Mouse (Mus musculus) T-helper 17 cell (primary cell): Measurements from ENCODE around the gene Hoxc10.

Experiments
- in situ Hi-C, 2 experiments: fragments of 300-600 bp; cut with MboI, MseI; formaldehyde crosslinking; loops; 1 replicate in 1 of 2; 2 replicates in 1 of 2; pipeline ENCODE4 v1.15.1; 2025; ENCODE audit warnings: high pct_unique_total_duplicates in 2 of 2

The Hoxc10 gene

GRCm38 (mm10) chr15:102966776-102967311, at the start of gene Hoxc10:
TSS of gene Hoxc10 (plus strand) at chr15:102966796.
- in situ Hi-C loops = no loop called here

- in situ Hi-C loops = loop anchor here in 1 of 2 experiments (10.0 kb wide), 1 partner anchor 2003 kb away; no protein-coding TSS in a partner anchor
Measured at GRCm38 (mm10) chr15:102917972-102918572, 48.5 kb upstream of the Hoxc10 start.

GRCm38 (mm10) chr15:102918611-102919265, 47.9 kb upstream of the Hoxc10 start:
- in situ Hi-C loops = loop anchor here in 1 of 2 experiments (10.0 kb wide), 1 partner anchor 2004 kb away; no protein-coding TSS in a partner anchor

GRCm38 (mm10) chr15:102919336-102920180, 47.0 kb upstream of the Hoxc10 start:
- in situ Hi-C loops = loop anchor here in 1 of 2 experiments (10.0 kb wide), 1 partner anchor 2005 kb away; no protein-coding TSS in a partner anchor

- in situ Hi-C loops = no loop called here
Measured at GRCm38 (mm10) chr15:102920619-102921018, 46.0 kb upstream of the Hoxc10 start.

GRCm38 (mm10) chr15:102921053-102922011, 45.3 kb upstream of the Hoxc10 start, which contains the start of gene Hoxc13:
TSS of gene Hoxc13 (plus strand) at chr15:102921103.
- in situ Hi-C loops = no loop called here

- in situ Hi-C loops = no loop called here
Measured at GRCm38 (mm10) chr15:102922012-102922362, 44.6 kb upstream of the Hoxc10 start.

- in situ Hi-C loops = no loop called here
Measured at GRCm38 (mm10) chr15:102922636-102923500, 43.7 kb upstream of the Hoxc10 start.

GRCm38 (mm10) chr15:102927032-102927645, 39.5 kb upstream of the Hoxc10 start:
- in situ Hi-C loops = no loop called here

GRCm38 (mm10) chr15:102931706-102932358, 34.8 kb upstream of the Hoxc10 start:
- in situ Hi-C loops = no loop called here

- in situ Hi-C loops = no loop called here
Measured at GRCm38 (mm10) chr15:102934438-102934837, 32.2 kb upstream of the Hoxc10 start.

GRCm38 (mm10) chr15:102934897-102935296, 31.7 kb upstream of the Hoxc10 start:
- in situ Hi-C loops = no loop called here

GRCm38 (mm10) chr15:102936279-102936972, 30.2 kb upstream of the Hoxc10 start, which contains the start of gene Hoxc12:
TSS of gene Hoxc12 (plus strand) at chr15:102936757.
- in situ Hi-C loops = no loop called here

- in situ Hi-C loops = no loop called here
Measured at GRCm38 (mm10) chr15:102937036-102937666, 29.4 kb upstream of the Hoxc10 start.

- in situ Hi-C loops = loop anchor here in 1 of 2 experiments (5.0 kb wide), 1 partner anchor 48 kb away; no protein-coding TSS in a partner anchor
Measured at GRCm38 (mm10) chr15:102939256-102940155, 27.1 kb upstream of the Hoxc10 start.

- in situ Hi-C loops = loop anchor here in 1 of 2 experiments (5.0 kb wide), 1 partner anchor 44 kb away; no protein-coding TSS in a partner anchor
Measured at GRCm38 (mm10) chr15:102942739-102943467, 23.7 kb upstream of the Hoxc10 start.
